Mouse (Mus musculus) forebrain, embryonic 11.5 days (tissue): ENCODE data around the gene Was. TPM values are rescaled to one million over a fixed set of nuclear protein-coding genes. Genes with fewer than 3 reads are reported as not detected.

ENCODE experiments used
- ATAC-seq: fragments of 200-750 bp; cut with Nextera tagmentation; replicated peaks from 2 replicates; pipeline ENCODE4 v1.8.0; 2017; ENCODE audit warnings: moderate TSS enrichment; ENCODE audit not compliant: low FRiP score
- DNase-seq: peaks from one replicate; pipeline ENCODE4 v3.0.0-alpha.2; 2017; ENCODE audit warnings: low spot score
- H3K27ac ChIP-seq: fragments of 300-500 bp; sonication (generic); 2 replicates; pipeline ENCODE4 v1.5.1; 2014; ENCODE audit warnings: low read depth, low read length
- H3K27me3 ChIP-seq: fragments of 300-500 bp; sonication (generic); 2 replicates; pipeline ENCODE4 v1.6.1; 2014; ENCODE audit warnings: mild to moderate bottlenecking, low read length, mixed read lengths; ENCODE audit not compliant: control insufficient read depth, insufficient read depth
- H3K36me3 ChIP-seq: fragments of 300-500 bp; sonication (generic); 2 replicates; pipeline ENCODE4 v1.6.1; 2014; ENCODE audit warnings: mild to moderate bottlenecking, low read length, moderate library complexity, mixed read lengths; ENCODE audit not compliant: control insufficient read depth, insufficient read depth
- H3K4me1 ChIP-seq: fragments of 300-500 bp; sonication (generic); replicated peaks from 2 replicates; pipeline ENCODE4 v1.6.1; 2014; ENCODE audit warnings: low read length, mixed read lengths; ENCODE audit not compliant: control insufficient read depth, insufficient read depth
- H3K4me2 ChIP-seq: fragments of 300-500 bp; sonication (generic); 2 replicates; pipeline ENCODE4 v1.6.1; 2014; ENCODE audit warnings: low read depth, mild to moderate bottlenecking, low read length, moderate library complexity, mixed read lengths; ENCODE audit not compliant: severe bottlenecking
- H3K4me3 ChIP-seq: fragments of 300-500 bp; sonication (generic); 2 replicates; pipeline ENCODE4 v1.5.1; 2014; ENCODE audit warnings: low read depth, low read length
- H3K9ac ChIP-seq: fragments of 300-500 bp; sonication (generic); 2 replicates; pipeline ENCODE4 v1.6.1; 2014; ENCODE audit warnings: low read length
- H3K9me3 ChIP-seq: fragments of 300-500 bp; sonication (generic); 2 replicates; pipeline ENCODE4 v1.6.1; 2016; ENCODE audit warnings: low read length, mixed read lengths; ENCODE audit not compliant: control insufficient read depth
- WGBS: fragments of 180-500 bp; shearing (Covaris S2); extraction: QIAGEN DNeasy Blood & Tissue Kit; methylation state at CpG from one replicate; pipeline ENCODE4 v1.1.7; 2014; 5-methylcytosine and 5-hydroxymethylcytosine counted together
- polyA plus RNA-seq: library from polyadenylated mRNA; unstranded; fragments of >200 nt; fragmentation: Nextera tagmentation; extraction: Ambion mirVana; gene quantifications from 2 replicates; pipeline ENCODE4 v1.2.1, GENCODE M21; 2014

The Was gene
- polyA plus RNA-seq, result 0.12 and 0.51 TPM in 2 replicates

DNA sequence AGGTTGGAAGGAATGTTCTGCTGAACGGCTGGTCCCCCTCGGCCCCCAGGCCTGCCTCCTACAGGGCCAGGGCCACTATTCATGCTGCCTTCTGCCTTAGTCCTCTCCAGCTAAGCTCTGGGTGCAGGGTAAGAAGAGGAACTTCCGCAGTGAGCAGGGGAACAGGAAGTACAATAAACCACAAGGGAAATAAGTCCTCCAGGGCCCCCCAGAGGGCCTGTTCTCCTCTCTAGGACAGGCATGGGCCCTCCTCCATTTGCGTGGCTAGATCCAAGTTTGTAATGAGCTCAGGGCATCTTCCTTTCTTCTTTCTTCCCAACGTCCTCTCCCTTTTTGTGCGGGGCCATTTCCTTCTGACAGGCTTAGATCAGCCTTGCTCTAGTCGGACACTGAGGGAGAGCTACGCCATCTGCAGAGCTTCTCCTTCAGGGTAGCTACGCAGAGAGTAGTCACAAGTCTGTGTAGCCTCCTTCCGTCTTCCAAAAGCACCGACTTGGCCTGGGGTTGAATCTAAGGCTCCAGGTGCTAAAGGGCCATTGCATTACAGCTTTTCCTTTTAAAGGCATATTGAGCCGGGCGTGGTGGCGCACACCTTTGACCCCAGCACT is at the start of gene Was:
Gene Was (minus strand): TSS at position 153 of the 608 bp plus-strand sequence.
- H3K4me1 ChIP-seq, result no peaks in the 10 kb centered on the region
- no peak within 1 kb of the TSS for H3K4me3 ChIP-seq
- no peak within 1 kb of the TSS for H3K4me2 ChIP-seq
- ATAC-seq (no peak), DNase-seq (no peak)
- H3K9ac ChIP-seq, result no peak within 1 kb of the TSS
- H3K9me3 ChIP-seq, result no peaks in the 10 kb centered on the region
- 89% methylated on average over 14 of the region's 14 CpGs for WGBS
- H3K27me3 ChIP-seq, result no peaks in the 10 kb centered on the region
- H3K36me3 ChIP-seq, result no peaks in the 10 kb centered on the region
- no peak within 1 kb of the TSS for H3K27ac ChIP-seq

DNA sequence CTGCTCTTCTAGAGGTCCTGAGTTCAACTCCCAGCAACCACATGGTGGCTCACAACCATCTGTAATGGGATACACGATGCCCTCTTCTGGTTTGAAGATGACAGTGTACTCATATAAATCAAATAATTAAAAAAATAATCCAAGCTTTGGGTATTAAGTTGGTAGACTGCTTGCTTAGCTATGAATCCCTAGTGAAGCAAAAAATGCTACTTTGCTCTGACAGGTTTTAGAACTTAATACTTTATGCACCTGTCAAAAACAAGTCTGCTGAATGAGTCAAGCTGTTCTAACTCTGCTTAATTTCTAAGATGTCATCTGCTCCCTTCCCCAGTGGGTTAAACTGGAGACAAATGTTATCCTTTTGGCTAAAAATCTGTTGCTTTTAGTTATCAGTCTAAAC is 49.2 kb upstream of the Was start:
- Histone ChIP-seq H3K4me1 (no peaks in the 10 kb centered on the region), H3K9ac (no peak overlapping the region), H3K4me2 (no peak overlapping the region), H3K27me3 (no peaks in the 10 kb centered on the region), H3K27ac (no peak overlapping the region), H3K36me3 (peaks cover 3% of the 10 kb centered on the region; the same call in 1 of the 2 replicates), H3K9me3 (no peaks in the 10 kb centered on the region), H3K4me3 (no peak overlapping the region)
- no peak for ATAC-seq
- DNase-seq, result no peak
- 70% methylated on average over 1 of the region's 1 CpGs for WGBS

DNA sequence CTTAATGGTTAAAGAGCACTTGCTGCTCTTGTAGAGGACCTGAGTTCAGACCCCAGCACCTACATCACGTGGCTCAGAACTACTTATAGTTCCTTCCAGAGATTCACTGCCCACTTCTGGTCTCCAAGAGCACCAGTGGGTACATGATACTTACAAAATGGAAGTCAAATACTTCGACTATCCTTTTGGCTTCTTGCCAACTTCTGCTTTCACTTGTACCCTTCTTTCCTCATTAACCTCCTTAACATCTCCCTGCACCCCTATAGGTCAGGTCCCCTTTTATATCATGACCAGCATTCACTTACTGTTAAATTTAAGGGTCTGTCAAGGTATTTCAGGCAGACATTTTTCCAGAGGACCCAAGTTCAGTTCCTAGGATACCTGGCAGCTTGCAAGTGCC is 45.6 kb upstream of the Was start:
- no peaks in the 10 kb centered on the region for H3K36me3 ChIP-seq
- H3K4me2 ChIP-seq, result no peak overlapping the region
- DNase-seq (no peak), ATAC-seq (no peak)
- no peaks in the 10 kb centered on the region for H3K9me3 ChIP-seq
- no peak overlapping the region for H3K9ac ChIP-seq
- no peaks in the 10 kb centered on the region for H3K27me3 ChIP-seq
- no peaks in the 10 kb centered on the region for H3K4me1 ChIP-seq
- H3K4me3 ChIP-seq, result no peak overlapping the region
- WGBS, result 66% methylated on average over 2 of the region's 2 CpGs
- no peak overlapping the region for H3K27ac ChIP-seq

DNA sequence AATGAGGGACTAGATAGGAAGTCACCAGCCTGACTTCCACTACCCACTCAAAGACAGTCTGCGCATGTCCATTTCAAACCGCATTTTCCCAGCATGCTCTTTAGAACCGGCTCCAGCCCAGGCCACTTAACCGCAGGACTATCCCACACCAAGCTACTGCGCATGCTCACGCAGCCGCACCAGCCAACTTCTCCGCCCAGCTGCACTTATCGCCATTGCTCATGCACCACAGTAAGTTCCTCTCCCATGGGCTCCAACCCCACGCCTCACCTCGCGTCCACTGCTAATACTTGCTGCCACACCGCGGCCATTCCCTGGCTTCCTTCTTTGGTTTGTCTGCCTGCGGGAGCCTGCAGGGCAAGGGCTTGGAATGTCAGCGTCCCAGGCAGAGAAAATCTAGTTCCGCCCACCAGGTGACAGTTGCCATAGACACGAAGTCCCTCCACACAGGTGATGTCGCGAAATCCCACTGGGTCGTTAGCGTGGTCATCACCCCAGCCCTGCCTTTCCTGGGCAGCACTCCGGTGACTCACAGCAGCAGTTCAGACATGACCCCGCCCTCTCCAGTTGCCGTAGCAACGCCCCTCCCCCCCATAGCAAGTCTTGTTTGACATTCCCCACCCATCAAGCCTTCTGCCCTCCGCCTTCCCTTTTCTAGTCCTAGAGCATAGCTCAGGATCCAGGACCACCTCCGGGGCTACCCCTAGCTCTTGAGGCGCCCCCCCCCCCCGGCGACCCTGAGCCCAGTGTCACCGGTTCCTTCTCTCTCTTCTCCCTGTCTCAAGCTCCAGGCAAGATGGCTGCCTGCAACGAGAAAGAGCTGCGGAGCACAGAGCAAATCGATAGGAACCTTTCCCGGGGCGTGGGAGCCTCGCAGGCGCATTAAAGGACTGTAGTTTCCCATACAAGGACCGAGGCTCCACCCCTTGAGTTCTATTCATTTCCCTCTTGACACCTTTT is 42.0 kb upstream of the Was start, which contains the start of gene Wdr13:
Gene Wdr13 (minus strand): TSS at position 876 of the 960 bp plus-strand sequence.
- peak within 1 kb of the TSS; percentile 92 for H3K27ac ChIP-seq
- no peaks in the 10 kb centered on the region for H3K9me3 ChIP-seq
- no peaks in the 10 kb centered on the region for H3K4me1 ChIP-seq
- peak within 1 kb of the TSS; percentile 46 for H3K4me3 ChIP-seq
- H3K36me3 ChIP-seq, result no peaks in the 10 kb centered on the region; the same call in 1 of the 2 replicates
- 19% methylated on average over 36 of the region's 40 CpGs for WGBS
- H3K9ac ChIP-seq, result peak within 1 kb of the TSS; percentile 55; the same call in 1 of the 2 replicates
- DNase-seq, result peak; percentile 90
- H3K4me2 ChIP-seq, result peak within 1 kb of the TSS; percentile 62
- no peaks in the 10 kb centered on the region for H3K27me3 ChIP-seq
- ATAC-seq, result peak; percentile 88

DNA sequence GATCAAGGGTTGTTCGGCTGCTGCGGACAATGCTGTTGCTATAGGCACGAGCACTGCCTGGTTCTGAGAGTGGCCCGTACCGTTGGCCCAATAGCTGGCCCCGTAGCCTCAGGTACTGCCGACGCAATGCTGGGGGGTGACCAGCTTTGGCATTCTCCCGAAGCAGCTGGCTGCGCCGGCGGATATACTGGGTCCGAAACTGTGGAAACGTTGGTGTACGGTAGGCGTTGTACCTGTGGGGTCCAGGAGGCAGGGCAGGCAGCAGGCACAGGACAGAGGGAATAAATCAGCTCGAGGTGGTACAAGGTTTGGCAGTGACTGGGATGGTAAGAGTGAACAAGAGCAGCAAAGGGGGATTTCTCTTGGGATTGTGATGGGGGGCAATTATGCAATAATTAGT is 41.1 kb upstream of the Was start:
- ATAC-seq (0 out of 2 replicates have a peak, but pooled peaks have one; percentile 6), DNase-seq (no peak)
- no peaks in the 10 kb centered on the region for H3K9me3 ChIP-seq
- H3K27me3 ChIP-seq, result no peaks in the 10 kb centered on the region
- H3K4me1 ChIP-seq, result no peaks in the 10 kb centered on the region
- H3K4me3 ChIP-seq, result 0 out of 2 replicates have a peak overlapping the region, but pooled peaks have one; percentile 46
- no peaks in the 10 kb centered on the region; the same call in 1 of the 2 replicates for H3K36me3 ChIP-seq
- 90% methylated on average over 17 of the region's 17 CpGs for WGBS
- peak overlapping the region; percentile 62; the same call in 1 of the 2 replicates for H3K4me2 ChIP-seq
- no peak overlapping the region for H3K27ac ChIP-seq
- no peak overlapping the region for H3K9ac ChIP-seq

DNA sequence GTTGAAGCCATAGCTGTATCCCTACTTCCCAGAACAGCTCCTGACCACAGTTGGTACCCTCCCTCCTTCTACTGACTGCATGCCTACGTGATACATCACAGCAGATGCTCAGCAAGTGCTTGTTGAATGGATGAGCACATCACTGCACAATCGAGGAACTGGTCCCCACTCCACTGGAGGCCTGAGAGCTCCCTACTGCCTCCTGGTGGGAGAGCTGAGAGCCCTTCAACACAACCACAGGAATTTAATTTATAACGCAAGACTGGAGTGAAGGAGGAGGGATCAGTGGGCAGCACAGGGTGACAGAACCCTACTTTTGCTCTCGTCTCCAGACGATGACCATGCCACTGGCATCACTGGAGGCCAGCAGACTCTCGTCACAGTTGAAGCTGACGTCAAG is 34.9 kb upstream of the Was start:
- H3K9ac ChIP-seq, result no peak overlapping the region
- DNase-seq (no peak), ATAC-seq (no peak)
- WGBS, result 81% methylated on average over 7 of the region's 7 CpGs
- H3K36me3 ChIP-seq, result no peaks in the 10 kb centered on the region; the same call in 1 of the 2 replicates
- H3K4me1 ChIP-seq, result no peaks in the 10 kb centered on the region
- no peak overlapping the region for H3K4me3 ChIP-seq
- H3K9me3 ChIP-seq, result no peaks in the 10 kb centered on the region
- no peaks in the 10 kb centered on the region for H3K27me3 ChIP-seq
- no peak overlapping the region for H3K4me2 ChIP-seq
- H3K27ac ChIP-seq, result no peak overlapping the region

DNA sequence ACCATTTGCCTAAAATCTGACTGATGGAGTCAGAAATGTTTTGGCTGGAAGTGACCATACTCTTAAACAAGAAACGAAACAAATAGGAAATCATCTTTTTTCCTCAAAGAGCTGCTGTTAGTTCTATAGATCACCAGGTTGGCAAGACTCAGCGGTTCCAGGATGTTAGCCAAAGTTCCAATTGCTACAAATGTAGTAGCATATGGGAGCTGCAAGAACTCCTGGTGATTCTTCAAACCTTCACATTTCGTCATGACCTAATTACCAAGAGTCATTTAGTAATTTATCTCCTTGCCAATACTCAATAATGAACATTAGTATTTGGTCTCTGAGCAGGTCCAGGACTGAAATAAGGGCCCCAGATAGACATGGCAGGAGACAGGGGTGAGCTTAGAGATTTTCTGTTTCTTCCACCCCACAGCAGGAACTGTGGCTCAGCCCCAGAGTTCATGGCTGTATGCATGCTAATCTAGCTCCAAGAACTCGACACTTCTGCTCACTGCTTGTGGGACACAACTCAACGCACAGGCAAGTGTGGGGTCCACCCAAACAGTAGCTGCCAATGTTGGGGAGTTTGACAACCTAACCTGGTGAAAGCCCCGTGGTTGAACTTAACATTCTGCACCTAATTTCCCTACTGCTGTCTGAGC is 33.6 kb upstream of the Was start:
- Histone ChIP-seq H3K9ac (no peak overlapping the region), H3K4me3 (no peak overlapping the region), H3K9me3 (no peaks in the 10 kb centered on the region), H3K27ac (no peak overlapping the region), H3K4me1 (no peaks in the 10 kb centered on the region), H3K36me3 (no peaks in the 10 kb centered on the region; the same call in 1 of the 2 replicates), H3K4me2 (no peak overlapping the region), H3K27me3 (no peaks in the 10 kb centered on the region)
- ATAC-seq (no peak), DNase-seq (no peak)
- WGBS, result 83% methylated on average over 6 of the region's 6 CpGs

DNA sequence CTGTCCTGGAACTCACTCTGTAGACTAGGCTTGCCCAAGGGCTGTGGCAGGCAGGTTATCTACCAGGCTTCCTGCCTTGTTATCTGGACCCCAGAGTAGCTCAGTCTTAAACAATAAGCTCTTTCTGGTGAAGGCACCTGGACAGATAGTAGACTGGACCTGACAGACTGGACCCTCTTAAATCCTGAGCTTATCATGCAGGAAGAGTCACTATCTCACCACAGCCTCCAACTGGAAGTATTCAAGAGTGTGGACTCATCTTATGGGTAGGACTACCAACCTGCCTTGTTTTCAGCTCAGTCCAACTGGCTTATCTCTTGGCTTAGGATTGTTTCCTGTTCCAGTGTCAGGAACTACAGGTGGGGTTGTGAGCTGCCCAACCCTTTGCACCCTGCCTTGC is 27.0 kb upstream of the Was start:
- Histone ChIP-seq H3K36me3 (no peaks in the 10 kb centered on the region), H3K9me3 (no peaks in the 10 kb centered on the region), H3K27me3 (no peaks in the 10 kb centered on the region), H3K4me3 (no peak overlapping the region), H3K27ac (no peak overlapping the region), H3K4me1 (no peaks in the 10 kb centered on the region), H3K9ac (no peak overlapping the region), H3K4me2 (no peak overlapping the region)
- no peak for DNase-seq
- no peak for ATAC-seq
